Mouse (Mus musculus) layer of hippocampus, adult 9-10 months (tissue): ENCODE measurements around the gene Tbx4.

Experiments used
- DNase-seq: peaks from one replicate; pipeline ENCODE4 v3.0.0; 2022; ENCODE audit warnings: low spot score

Tbx4 gene

GRCm38 (mm10) chr11:85857997-85858698, 28.1 kb upstream of the Tbx4 start:
- DNase-seq = no peak

- DNase-seq = no peak
Measured at GRCm38 (mm10) chr11:85864363-85864762, 21.9 kb upstream of the Tbx4 start.

DNA sequence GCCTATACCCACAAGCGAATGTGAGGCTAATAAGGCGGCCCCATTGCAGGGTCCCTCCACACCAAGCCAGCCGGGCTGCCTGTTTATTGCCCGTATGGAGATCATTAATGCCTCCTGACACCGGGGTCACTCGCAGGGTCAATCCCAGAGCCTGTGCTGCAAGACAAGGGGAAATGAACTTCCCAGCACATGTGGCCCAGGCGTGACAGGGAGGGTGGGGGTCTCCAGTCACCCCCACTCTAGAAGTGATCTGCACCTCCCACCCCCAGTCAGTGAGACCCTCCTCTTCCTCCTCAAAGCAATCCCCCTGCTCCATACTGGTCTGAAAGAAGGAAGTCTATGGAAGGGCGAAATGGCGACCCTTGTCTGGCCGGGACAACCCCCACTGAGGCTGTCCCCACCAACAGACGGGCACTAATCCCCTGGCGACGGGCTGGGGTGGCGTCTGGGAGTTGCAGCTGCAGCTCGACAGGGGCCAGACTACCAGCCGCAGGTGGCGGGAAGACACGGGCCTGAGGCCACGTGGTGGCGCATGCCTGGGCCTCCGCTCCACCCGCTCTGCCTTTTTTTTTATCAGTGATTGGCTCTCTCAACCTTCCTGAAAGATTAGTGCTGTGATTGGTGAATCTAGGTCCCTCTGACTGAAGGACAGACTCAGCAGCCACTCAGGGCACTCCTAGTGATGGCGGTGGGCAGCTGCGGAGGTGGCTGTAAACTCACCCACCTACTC, 10.0 kb upstream of the Tbx4 start:
- no peak for DNase-seq

GRCm38 (mm10) chr11:85884498-85884897, 1.7 kb upstream of the Tbx4 start:
- DNase-seq = no peak

GRCm38 (mm10) chr11:85886429-85886785, 185 bp downstream of the Tbx4 start:
- no peak for DNase-seq

DNA sequence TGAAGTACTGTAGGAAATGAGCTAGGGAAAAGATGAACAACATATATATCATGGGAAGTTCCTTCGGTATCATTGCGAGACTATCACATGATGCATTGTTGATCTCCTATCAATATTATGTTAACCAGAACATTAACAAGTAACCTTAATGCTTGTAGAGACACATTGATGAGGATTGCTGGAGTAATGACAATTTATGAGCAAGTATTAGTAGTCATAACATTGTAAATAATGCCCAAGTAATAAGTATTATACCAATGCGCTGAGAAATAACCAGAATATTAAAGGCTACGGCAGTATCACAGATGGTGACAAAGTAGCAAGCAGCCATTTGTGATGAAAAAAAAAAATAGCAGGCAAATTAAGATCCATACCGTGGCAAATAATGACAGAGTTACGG, 1.1 kb downstream of the Tbx4 start:
- no peak for DNase-seq

GRCm38 (mm10) chr11:85887801-85888450, 1.7 kb downstream of the Tbx4 start:
- no peak for DNase-seq

DNA sequence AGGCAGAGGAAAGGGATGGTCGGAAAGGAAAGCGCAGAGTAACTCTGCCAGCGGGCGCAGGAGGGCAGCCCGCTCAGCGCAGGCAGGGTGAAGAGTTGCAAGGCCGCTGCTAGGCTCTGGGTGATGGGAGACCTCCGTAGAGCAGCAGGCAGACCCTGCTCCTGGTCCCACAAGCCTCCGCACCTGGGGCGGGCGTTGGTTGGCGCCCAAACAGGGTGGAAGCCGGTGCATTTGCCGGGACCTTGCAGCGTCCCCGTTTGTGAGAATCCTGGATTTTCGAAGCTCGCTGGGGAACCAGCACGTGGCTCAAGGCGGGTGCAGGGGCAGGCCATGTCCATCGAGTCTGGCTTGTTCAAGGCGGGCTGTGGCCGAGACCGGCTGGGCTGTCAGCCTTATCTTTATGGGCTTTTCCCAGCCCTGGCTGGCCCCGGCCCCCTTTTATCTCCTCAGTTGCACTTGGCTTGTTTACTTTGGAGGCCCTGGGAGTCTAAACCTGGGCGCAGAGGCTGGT, 2.3 kb downstream of the Tbx4 start:
- no peak for DNase-seq

DNA sequence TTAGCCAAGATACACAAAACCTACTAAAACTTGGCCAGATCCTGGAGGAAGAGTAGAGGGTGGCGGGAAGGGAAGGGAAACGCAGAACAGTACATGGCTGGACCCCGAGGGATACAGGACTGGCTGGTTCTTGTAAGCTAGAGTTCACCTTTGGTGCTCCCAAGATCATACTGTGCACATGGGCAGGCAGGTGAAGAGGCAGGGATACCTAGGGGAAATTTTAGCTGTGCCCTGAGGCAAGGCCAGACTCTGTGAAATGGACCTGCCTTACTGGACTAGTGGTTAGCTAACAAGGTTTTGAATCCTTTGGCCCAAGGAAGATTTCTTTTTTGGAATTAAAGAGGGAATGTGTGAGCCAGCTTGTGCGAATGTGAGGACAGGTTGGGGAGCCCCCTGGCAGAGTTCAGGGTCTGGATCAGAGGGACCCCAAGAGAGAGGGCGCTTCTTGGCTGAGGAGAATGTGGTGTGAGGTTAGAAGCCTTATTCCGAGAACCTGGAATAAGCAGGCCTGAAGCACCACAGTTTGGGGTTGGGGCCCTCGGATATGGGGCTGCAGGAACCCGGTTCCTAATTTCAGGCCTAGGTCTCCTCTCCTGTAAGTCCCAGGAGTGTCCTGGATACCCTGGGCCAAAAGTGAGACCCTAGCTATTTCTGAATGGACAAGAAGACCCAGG, 3.0 kb downstream of the Tbx4 start:
- DNase-seq = no peak

GRCm38 (mm10) chr11:85889730-85890562, 3.7 kb downstream of the Tbx4 start:
- no peak for DNase-seq

DNA sequence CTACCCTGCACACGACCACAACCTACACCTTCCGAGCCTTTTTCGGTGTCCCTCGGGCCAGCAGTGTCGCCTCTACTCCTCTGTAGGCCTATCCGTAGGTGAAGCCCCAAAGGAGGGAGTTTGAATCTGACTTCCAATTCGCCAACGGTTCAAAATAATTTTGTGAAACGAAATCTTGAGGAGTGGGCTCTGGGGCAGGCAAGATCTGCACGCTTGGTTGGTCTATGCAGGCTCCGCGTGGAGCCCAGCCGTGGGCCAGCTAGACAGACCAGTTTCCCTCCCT, 4.3 kb downstream of the Tbx4 start:
- no peak for DNase-seq

- DNase-seq = no peak
Measured at GRCm38 (mm10) chr11:85891010-85891691, 4.9 kb downstream of the Tbx4 start.

GRCm38 (mm10) chr11:85891692-85892040, 5.4 kb downstream of the Tbx4 start:
- DNase-seq = no peak

DNA sequence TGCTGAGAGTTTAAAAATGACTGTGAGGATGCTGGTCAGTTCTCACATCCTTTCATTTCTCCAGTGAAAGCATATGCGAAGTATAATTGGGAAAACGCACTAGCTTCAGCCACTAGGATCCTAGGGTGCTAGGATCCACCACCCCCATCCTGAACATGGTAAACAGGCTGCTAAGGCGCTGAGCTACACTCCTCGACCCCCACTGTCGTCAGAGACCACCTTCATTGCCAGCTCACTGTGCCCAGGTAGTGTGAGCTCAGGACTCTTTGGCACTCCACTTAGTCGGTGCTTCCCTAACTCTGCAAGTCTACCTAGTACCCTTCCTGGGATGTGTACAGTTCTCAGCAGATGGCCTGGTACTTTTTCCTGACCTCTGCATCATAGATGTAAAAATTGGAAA, 6.5 kb downstream of the Tbx4 start:
- DNase-seq = no peak

GRCm38 (mm10) chr11:85893400-85894135, 7.3 kb downstream of the Tbx4 start:
- DNase-seq = no peak

GRCm38 (mm10) chr11:85894136-85894530, 7.9 kb downstream of the Tbx4 start:
- no peak for DNase-seq

DNA sequence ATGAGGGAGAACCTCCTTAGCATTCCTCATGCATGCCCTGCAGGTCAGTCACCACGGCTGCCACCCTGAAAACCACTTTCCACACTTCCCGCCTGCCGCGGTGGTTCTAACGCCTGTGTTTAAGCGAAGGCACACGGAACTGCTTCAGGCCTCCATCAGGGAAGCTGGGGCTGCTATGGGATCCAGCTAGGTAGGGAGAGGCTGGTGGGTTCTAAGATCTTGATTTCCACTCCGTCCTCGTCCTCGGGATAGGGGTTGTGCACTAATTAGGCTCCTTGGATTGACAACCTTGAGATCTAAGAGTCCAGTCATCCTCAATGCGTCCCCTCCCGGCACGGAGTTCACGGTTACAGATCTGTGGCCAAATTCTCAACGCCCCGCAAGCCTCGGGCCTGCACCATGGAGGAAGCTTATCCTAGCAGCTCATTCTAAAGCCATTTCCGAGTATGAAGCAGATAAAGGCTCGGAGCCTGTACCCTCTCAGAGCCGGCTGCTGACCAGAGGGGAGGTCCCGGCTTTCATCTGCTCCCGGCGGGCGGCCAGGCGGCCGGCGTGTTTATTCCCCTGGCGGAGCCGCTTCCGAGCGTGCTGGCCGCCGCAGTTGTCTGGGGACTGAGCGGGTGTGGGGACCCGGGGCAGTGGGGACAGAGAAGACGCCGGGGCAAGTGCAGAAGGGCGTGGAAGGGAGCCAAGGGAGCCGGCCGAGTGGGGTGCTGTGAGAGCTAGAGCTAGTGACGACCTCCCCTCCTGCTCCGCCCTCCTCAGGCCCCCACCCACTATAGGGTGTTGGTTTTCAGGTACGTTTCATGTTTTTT, 8.7 kb downstream of the Tbx4 start:
- DNase-seq = no peak

GRCm38 (mm10) chr11:85896335-85896985, 10.2 kb downstream of the Tbx4 start:
- DNase-seq = no peak

DNA sequence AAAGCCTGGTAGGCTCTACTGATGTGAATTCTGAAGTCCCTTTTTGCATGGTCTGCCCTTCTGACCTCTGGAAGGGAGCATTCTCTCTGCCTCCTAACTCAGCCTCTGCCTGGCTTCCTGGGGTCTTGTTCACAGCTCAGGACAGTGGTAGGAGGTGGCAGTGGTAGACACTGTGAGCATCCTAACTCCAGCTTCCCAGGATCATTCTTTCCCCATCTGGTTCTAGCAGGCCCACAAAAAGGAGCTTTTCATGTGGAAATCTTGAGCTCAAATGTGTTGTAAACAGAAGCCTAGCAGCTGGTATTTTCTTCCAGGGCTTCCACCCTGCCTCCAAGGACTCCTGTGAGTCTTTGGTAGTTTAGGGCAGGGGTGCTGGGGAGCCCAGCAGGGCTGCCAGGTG, 14.1 kb downstream of the Tbx4 start:
- DNase-seq = no peak
